Mouse (Mus musculus) kidney, postnatal 10 days (tissue): Measurements from ENCODE around the gene Fars2.
"Not testable (repeated sequence)": the region's sequence is repeated elsewhere in the genome, so short reads cannot be mapped to it uniquely, and the experiment has no call there.

Experiments used
- DNase-seq: peaks from one replicate; pipeline ENCODE4 v3.0.0; 2021; ENCODE audit warnings: mixed read lengths

Fars2 gene

DNA sequence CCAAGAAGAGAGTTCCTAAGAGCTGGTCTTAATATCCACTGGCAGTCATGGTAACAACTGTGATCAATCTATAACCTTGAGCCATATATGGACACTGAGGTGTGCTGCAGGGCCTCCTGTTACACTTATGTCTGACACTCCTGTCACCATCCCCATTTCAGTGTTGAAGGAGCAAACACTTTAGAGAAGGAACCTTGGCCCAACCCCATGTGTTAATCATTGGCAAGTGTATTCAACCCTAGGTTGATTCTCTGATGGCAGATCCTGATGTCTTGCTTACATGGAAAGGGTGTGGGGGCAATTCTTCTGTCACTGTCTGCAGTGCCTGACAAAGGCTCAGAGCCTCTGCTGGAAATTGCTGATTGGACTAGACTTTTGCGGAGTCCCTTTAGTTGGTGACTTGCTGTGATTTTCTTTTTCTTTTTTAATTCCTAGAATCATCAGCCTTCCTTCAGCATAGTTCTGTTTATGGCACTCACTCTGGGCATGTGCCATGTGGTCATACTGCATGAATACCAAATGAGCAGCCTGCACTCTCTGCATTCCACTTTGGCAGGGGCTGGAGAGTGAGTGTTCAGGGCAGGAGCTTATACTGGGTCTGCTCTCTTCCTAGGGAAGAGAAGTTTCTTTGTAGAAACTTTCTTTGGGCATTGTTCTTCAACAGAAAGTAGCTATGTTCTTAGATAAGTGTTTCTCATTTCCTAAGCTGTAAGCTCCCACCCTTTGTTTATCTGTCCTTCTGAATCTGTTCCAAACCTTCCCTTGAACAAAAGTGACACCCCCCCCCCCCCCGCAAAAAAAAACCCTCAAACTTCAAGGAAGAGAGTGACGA is 181.0 kb downstream of the Fars2 start:
- DNase-seq, result peak; percentile 28

DNA sequence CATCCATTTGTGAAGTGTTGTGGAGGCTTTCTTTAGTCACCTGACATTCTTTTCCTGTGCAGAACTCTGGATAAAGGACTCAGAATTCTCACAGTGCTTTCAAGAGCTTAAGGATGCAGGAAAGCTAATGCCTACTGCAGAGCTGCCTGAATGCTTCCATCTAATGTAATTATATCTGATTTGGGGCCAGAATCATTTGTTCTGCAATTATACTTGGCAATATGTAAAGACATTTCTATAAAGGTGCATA is 181.5 kb downstream of the Fars2 start:
- DNase-seq, result no peak

DNA sequence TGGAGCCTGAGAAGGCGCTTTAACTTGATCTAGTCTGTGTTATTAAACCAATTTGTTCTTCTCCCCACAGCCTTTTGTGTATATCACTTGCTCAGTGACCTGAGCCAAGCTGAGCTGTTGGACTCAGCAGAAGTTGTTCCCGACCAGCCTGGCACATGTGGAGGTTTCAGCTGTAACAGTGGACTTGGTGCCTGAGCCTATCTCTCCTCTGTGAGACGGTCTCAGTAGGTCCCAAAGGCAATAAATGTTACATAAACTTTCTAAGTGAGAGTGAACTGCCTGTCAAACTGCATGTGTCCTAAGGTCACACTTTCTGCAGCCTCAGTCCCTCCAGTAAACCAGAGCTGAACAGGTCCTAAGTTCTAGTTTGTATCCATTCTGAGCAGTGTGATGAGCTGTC is 185.6 kb downstream of the Fars2 start:
- DNase-seq, result peak; percentile 20

DNA sequence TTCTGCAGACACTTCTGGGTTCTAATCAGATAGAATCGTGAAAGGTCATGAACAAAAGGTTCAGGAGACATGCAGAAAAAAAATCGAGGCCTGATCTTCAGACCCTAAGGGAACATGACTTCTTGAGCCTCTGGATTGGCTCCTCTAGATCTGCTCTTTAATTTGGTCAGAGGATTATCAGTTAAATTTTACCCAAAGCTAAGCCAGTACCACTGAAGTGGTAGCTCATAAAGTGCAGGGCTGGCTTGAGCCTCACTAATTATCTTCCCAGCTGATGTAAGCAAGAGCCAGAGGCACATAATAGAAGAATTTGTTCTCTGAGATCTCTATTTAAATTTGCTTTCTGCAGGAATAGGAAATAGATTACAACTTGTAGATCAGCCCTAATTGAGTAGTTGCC is 188.1 kb downstream of the Fars2 start:
- DNase-seq, result no peak

DNA sequence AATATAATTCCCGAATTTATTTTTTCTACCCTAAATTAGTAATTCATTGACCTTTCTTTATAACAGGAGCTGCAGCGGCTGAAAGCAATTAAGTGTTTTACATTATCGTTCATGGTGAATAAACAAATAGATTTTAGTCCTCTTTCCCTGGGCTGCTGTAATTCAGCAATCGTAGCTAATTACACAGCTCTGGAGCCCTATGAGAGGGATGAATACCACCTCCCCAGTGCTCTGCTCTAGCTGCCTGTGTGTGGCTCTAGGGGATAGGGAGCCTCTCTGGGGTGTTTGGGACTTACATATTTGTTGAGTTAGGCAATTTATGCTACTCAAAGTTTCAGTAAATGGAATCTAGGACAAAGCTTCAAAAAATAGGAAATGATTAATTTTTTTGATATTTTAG is 190.2 kb downstream of the Fars2 start:
- no peak for DNase-seq

DNA sequence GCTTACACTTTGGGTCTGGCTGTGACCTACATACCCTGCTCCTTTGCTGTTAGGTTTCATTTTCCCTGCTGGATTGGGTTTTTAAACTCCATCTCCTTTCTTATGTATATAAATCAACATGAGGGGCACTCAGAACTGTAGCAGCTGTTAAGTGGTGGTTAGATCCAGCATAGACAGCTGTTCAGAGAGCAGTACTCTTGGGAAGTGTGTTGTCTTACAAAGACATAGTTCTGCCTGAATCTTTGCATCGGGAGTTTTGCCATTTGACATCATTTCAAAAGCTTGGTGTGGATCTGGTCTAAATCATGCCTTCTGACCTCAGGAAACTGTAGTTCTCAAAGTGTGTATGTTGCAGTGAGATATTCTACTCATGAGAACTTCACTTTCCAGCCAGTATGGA is 191.9 kb downstream of the Fars2 start:
- no peak for DNase-seq

DNA sequence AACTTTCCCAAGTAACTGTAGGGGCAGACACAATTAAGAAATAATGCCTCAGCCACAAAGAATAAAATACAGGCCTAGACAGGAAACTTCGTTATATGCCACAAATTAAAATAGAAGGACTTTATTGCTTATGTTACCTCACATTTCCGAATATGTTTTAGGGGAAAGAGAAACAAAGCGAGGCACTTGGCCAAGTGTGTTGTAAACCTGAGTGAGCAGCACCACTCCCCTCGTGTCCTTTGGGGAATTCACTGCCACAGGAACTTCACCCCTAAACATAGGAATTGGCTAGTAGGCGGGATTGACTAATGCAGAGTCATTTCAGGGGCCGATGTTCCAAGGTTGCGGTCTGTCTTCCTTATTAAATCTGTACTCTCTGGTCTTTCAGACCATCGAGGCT is 197.0 kb downstream of the Fars2 start:
- DNase-seq, result peak; percentile 22

DNA sequence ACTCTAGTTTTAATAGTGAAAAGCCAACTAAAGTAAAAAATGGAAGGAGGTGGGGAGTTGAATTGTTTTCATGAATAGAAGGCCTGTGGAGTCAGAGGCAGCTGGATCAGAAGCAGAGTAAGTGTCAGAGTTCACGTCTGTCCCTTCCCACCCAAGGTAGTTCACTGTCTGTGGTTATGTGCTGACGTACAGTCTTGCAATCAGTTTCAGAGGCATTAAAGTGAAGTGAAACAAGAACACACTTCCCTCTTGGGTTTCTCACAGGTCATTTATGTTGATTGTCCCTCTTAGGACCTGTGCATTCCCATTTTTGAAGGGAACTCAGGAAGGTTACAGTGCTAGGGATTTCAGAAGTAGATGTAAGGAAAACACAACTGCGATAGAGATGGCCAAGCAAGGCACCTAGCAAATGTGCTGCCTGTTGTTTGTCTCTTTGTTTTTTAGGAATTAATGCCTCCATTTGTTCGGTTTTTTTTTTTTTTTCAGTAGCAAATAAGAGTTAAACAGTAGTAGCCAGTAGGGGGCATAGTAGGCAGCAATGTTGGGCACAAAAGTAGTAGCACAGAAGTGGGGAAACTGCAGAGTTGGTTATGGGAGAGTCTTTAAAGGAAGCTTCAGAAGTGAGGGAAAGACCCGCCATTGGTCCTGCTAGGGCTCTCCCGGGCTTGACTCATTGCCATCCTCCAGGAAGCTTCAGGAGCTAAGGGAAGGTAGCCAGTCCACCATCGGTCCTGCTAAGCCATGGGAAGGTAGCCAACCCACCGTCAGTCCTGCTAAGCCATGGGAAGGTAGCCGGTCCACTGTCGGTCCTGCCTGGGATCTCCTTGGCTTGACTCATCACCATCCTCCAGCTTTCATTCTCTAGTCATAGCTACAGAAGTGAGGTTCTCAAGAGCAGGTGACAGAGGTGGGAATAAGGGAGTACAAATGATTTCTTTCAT is 197.9 kb downstream of the Fars2 start:
- no peak for DNase-seq

DNA sequence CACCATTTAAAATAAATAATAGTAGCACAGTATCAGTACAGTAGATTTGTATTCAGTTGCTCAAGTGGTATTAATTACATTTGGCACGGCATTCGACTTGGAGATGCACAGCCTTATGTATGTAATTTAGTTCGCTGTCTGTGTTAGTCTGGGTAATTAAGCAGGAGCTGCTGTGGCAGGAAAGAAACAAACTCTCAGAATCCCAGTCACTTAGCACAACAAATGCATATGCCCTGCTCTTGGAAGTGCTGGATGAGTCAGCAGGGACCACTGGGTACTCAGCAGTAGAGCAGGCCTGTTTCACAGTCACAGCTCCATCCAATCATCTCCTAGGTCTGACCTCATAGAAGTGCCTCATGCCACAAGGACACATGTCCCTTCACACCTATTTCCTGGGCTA is 200.6 kb downstream of the Fars2 start:
- no peak for DNase-seq

DNA sequence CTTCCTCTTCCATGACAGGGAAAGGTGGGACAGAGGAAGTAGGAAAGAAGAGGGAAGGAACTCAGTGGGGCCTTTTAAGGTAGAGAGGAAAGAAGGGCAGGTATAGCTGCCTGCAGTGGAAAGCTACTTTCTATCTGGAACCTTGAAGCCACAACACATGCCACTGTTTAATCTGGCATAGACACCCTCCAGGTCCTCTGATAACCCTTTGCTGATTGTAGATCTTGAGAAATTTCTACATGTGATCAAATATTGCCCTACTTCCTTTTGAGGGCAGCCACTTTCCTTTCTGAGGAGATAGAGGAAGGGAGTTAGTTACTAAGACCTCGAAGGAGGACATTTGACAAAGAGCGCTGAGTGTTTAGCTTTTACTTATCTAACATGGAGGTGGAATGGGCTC is 207.4 kb downstream of the Fars2 start:
- DNase-seq, result no peak

DNA sequence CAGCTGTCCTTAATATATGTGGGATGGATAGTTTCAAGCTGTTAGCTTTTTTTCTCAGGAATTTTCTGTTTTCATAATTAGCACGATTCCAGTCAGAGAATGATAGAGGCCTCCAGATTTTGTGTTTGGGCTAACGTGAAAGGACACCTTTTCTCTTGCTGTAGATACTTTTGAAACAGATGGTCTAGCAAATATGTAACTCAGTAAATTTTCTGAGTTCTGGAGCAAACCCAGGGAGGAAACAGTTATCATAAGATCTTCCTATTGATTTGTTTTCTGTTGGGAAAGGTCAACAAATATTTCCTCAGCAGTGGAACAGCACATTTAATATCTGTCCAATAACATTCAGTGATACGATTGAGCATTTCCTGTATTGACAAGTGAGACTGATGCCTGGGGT is 209.3 kb downstream of the Fars2 start:
- DNase-seq, result no peak

DNA sequence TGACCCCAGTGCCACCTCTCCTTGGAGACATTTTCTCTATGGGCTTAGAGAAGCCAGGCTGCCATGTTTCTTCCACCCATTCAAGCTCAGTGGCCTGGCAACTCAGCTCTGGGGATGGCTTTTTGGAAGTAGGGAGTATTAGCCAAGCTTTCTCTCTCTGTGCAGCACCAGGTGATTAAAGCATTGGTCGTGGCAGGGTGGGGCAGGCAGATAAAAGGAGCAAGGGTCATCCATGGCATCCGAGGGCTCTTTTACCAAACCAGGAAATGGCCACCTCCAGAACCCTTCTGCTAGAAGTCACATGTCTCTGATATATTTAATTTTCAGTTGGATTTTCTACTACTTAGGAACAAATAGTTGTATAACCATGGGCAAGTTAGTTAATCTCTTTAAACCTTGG is 212.7 kb downstream of the Fars2 start:
- DNase-seq, result no peak

DNA sequence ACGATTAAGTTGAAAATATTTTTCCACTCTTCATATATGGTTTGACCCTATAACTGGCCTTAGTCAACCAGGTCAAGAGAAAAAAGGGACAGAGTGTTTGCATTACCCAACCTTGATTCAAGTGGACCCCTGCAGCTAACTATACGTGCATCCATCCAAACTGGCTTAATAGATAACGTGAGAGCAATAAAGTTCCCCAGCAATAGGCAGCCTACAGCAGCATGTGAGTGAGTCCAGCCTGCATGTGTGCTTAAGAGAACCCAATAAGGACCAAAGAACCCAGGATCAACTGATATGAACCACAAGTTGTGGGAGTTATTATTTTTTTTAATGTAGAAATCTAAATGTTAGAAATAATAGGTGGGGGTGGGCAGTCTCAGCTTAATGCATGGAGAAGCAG is 213.3 kb downstream of the Fars2 start:
- no peak for DNase-seq

DNA sequence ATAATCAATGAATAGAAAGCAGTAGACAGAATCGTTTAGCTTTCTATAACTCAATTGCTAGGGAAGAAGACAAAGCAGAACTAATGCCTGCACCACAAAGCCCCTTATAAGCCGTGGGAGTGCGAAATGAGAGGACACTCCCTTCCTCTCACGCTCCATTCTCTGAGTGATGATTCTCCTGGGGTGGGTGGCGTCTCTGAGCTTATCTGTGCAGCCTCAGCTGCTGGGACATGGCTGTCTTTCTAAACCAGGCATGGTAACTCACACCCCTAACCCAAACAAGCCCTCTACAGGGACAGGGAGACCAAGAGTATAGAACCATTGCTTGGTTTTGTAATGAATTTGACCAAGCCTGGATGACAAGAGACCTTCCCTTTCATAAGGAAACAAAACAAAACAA is 217.5 kb downstream of the Fars2 start:
- DNase-seq, result no peak

DNA sequence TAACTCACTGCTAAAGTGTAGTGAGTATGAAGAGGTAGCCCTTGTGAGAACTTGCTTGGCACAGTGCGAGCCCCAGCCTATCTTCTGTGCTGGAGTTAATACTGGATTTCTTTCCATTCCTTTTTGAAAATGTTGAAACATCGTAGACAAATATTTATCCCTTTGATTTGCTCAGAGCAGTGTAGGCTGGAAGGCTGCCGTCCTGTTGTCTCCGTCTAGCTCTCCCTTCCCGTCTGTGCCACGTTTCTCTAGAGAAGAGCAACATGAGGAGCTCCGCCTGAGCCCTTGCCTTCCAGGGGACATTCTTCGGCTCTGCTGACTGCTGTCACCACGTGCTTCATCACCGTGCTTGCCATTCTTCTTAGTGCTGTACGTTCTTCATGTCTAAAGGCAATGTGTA is 234.3 kb downstream of the Fars2 start:
- no peak for DNase-seq

DNA sequence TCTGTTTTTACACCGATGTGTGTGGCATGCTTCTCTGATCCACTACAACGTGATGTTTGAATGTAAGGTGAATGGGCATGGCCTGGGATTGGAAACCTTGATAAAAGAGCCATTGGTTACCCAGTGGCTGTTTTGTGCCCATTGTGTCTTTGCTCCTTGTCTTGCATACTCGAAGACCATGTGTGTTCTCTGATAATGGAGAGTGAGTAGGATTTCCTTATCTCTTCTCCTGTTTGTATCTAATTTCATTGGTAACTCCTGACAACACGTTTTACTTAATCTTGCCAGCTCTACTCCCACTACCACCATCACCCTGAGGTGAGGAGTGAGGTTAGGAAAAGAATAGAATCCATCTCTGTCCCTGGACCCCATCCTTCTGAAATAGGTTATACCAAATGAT is 240.3 kb downstream of the Fars2 start:
- no peak for DNase-seq

DNA sequence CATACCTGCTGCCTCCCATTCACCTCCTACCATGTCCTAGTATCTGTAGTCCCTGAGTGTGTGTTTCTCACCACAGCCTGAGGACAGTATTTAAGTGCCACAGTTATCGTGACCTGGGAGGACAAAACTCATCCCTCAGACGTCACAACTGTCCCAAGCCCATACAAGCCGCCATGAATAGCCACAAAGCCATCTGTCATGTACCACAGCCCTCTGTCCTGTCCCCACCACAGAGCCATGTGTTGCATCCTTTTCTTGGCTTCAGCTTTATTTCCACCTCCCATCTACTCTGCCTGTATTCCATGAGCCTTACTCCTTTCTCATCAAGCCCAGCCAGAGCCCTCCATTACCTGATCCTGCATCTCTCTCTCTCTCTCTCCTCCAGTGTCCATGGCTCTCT is 244.2 kb downstream of the Fars2 start:
- no peak for DNase-seq

DNA sequence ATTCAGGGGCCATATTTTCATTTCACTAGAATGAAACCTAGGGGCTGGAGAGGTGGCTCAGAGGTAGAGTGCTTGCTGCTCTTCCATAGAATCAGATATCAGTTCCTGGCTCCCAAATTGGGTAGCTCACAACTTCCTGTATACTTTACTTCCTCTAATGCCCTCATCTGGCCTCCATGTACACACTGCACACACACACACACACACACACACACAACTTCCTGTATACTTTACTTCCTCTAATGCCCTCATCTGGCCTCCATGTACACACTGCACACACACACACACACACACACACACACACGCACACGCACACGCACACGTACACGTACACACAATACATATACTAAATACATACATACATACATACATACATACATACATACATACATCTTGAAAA is 248.5 kb downstream of the Fars2 start:
- DNase-seq, result not testable (repeated sequence)

DNA sequence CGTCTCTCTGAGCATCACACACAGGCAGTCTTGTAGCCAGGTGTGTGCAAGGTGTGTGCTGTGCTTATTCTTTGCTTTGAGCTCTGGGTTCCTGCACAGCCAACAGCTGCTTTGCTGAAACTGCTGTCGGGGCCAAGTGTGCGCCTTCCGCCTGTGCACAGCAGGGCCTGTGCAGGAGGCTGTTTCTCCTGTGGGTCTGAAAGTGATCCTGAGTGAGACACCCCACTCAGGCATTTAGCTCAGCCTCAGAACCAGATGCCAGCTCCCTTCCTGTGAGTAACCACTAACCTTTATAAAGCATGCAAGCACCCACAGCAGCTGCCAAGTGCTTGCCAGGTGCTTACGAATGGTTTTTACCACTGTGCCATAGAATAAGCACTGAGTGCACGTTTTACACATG is 249.1 kb downstream of the Fars2 start:
- DNase-seq, result no peak

DNA sequence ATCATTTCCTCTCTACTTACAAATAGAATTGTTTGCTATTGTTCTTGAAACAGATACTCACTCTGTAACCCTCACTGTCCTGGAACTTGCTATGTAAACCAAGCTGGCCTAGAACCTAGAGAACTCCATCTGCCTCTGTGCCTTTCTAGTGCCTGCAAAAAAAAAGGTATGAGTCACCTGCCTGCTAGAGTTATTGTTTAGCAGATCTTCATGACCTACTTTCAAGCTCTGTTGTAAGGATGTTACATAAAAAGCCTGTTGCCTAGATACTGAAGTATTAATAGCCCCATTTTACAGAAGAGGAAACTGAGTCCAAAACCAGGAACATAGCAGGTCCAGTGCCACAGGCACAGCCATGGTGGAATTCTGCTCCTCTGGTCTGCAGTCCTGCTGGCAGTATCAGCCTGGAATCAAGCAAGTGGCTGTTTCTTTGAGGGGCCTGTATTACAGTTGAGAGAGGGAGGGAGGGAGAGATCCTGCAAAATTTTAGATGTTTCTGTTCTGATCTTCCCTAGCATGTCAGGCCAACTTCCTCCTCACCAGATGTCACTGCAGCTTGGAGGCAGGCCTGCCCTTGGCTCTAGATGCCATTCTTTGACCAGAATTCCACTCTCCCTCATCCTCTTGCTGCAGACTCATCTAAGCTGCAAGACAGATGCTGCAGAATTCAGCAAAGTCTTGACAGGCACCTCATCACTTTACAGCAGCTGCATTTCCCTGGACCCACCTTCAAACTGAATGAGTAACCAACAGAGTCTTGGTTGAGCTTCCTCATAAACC is 250.7 kb downstream of the Fars2 start:
- no peak for DNase-seq

DNA sequence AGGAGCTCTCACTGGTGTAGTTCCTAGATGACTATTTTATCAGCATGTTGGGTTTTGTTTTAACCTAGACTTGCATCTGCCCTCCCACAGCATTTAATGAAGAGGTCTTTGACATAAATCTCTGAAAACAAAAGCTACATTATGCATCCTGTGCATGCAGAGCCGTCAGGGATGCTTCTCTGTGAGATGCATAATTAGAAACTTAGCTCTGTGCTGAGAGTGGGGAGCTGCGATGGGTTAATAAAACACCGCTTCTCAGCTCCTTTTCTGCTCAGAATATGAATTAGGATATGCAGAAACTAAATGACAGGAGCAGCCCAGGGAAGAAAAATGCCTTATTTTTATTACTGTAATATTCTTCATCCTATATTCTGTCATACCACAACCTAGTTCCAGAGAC is 251.6 kb downstream of the Fars2 start:
- no peak for DNase-seq

DNA sequence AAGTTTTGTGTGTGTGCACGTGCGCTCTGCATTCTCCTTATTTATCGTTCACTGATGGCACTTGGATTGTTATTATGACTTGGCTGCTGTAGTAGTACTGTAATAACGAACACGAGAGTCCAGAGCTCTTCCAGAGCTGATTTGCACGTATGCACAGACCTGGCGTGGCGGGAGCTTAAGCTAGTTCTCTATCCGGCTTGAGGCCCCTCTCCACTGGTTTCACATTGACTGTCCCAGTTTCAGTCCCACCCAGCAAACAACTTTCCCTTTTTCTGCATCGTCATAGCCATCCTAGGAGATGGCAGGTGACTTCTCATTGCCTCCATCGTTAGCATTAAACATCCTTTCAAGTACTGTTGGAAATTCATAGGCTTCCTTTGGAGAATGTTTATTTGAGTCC is 252.2 kb downstream of the Fars2 start:
- DNase-seq, result no peak

DNA sequence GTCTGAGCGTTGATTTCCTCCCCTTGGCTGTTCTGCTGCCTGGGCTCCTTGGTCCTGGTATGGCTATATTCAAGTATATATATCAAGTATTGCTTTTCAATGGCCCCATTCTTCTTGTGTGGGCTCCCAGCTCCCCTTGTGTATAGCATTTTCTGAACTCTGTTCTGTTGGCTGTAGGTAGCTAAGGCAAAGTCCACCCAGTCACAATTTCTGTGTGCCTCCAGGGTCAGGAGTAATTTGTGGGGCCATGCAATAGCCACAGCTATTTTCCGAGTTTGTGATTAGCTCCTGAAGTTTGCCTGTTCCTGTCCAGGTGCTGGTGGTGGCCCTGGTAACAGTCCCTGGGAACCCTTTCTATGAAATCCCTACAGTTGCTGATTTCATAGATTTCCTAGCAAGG is 266.0 kb downstream of the Fars2 start:
- DNase-seq, result no peak

DNA sequence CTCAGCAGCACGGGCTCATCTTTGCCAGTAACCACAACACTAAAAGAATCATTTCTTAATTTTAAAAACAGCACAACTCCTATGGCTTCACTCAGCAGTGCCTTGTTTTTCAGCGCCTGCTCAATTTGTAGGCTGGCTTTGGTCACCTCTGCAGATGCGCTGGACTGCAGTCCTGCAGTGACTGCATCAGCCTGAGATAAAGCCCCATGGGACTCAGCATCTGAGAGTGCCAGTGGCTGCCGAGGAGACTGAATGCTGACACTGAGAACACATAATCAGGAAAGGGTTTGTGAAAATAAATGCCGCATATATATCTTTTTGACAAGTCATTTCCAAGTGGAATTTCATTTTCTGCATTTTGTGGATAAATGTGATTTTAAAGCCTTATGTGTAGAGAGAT is 268.9 kb downstream of the Fars2 start:
- DNase-seq, result no peak
